Mouse (Mus musculus): Measurements from ENCODE around the gene Dgkg.

Dgkg gene

GRCm38 (mm10) chr16:22657874-22658789 is 1.1 kb upstream of the Dgkg start:
- no peak for TF ChIP-seq GATA4 (IDR thresholded peaks at IDR 0.05; ENCODE audit: insufficient replicate concordance, low read length)

- TF ChIP-seq GATA4 (IDR thresholded peaks at IDR 0.05; ENCODE audit: insufficient replicate concordance, low read length) = no peak
These were observed 1.2 kb downstream of the Dgkg start for GRCm38 (mm10) chr16:22655812-22656211.

- TF ChIP-seq GATA4 (IDR thresholded peaks at IDR 0.05; ENCODE audit: insufficient replicate concordance, low read length) = no peak
These were observed 1.8 kb downstream of the Dgkg start for GRCm38 (mm10) chr16:22655223-22655622.

GRCm38 (mm10) chr16:22654477-22654835 is 2.6 kb downstream of the Dgkg start:
- no peak for TF ChIP-seq GATA4 (IDR thresholded peaks at IDR 0.05; ENCODE audit: insufficient replicate concordance, low read length)

GRCm38 (mm10) chr16:22653817-22654476 is 3.1 kb downstream of the Dgkg start:
- no peak for TF ChIP-seq GATA4 (IDR thresholded peaks at IDR 0.05; ENCODE audit: insufficient replicate concordance, low read length)

- TF ChIP-seq GATA4 (IDR thresholded peaks at IDR 0.05; ENCODE audit: insufficient replicate concordance, low read length) = no peak
These were observed 5.8 kb downstream of the Dgkg start for GRCm38 (mm10) chr16:22651244-22651643.

GRCm38 (mm10) chr16:22645256-22645655 is 11.8 kb downstream of the Dgkg start:
- TF ChIP-seq GATA4 (IDR thresholded peaks at IDR 0.05; ENCODE audit: insufficient replicate concordance, low read length) = no peak

- TF ChIP-seq GATA4 (IDR thresholded peaks at IDR 0.05; ENCODE audit: insufficient replicate concordance, low read length) = no peak
These were observed 13.6 kb downstream of the Dgkg start for GRCm38 (mm10) chr16:22643460-22643859.

GRCm38 (mm10) chr16:22642953-22643352 is 14.1 kb downstream of the Dgkg start:
- TF ChIP-seq GATA4 (IDR thresholded peaks at IDR 0.05; ENCODE audit: insufficient replicate concordance, low read length) = no peak

GRCm38 (mm10) chr16:22642054-22642453 is 15.0 kb downstream of the Dgkg start:
- no peak for TF ChIP-seq GATA4 (IDR thresholded peaks at IDR 0.05; ENCODE audit: insufficient replicate concordance, low read length)

- no peak for TF ChIP-seq GATA4 (IDR thresholded peaks at IDR 0.05; ENCODE audit: insufficient replicate concordance, low read length)
These were observed 15.4 kb downstream of the Dgkg start for GRCm38 (mm10) chr16:22641588-22641987.

- no peak for TF ChIP-seq GATA4 (IDR thresholded peaks at IDR 0.05; ENCODE audit: insufficient replicate concordance, low read length)
These were observed 19.7 kb downstream of the Dgkg start for GRCm38 (mm10) chr16:22637311-22637710.

- TF ChIP-seq GATA4 (IDR thresholded peaks at IDR 0.05; ENCODE audit: insufficient replicate concordance, low read length) = no peak
These were observed 21.3 kb downstream of the Dgkg start for GRCm38 (mm10) chr16:22635706-22636105.

GRCm38 (mm10) chr16:22633063-22633462 is 24.0 kb downstream of the Dgkg start:
- no peak for TF ChIP-seq GATA4 (IDR thresholded peaks at IDR 0.05; ENCODE audit: insufficient replicate concordance, low read length)

GRCm38 (mm10) chr16:22630351-22630750 is 26.7 kb downstream of the Dgkg start:
- no peak for TF ChIP-seq GATA4 (IDR thresholded peaks at IDR 0.05; ENCODE audit: insufficient replicate concordance, low read length)

GRCm38 (mm10) chr16:22629900-22630299 is 27.1 kb downstream of the Dgkg start:
- TF ChIP-seq GATA4 (IDR thresholded peaks at IDR 0.05; ENCODE audit: insufficient replicate concordance, low read length) = no peak
